Mouse (Mus musculus) spleen, adult 2 months (tissue): ENCODE measurements around the gene Nsd1. TPM values are rescaled to one million over a fixed set of nuclear protein-coding genes. Genes with fewer than 3 reads are reported as not detected.

Source experiments
- DNase-seq, 2 experiments: peaks; one replicate each; pipeline versions ENCODE4 v3.0.0 to v3.0.0-alpha.2; 2012 to 2021; ENCODE audit warnings: low spot score in 2 of 2, low read depth in 1 of 2
- H3K27ac ChIP-seq: fragments of 200-500 bp; 2 replicates; pipeline ENCODE4 v1.5.1; 2012; ENCODE audit warnings: low read length, inconsistent platforms; ENCODE audit not compliant: insufficient read depth
- H3K27me3 ChIP-seq: fragments of 200-500 bp; 2 replicates; pipeline ENCODE4 v1.6.1; 2012; ENCODE audit warnings: mild to moderate bottlenecking, moderate library complexity, low read length, inconsistent platforms; ENCODE audit not compliant: control insufficient read depth, insufficient read depth
- H3K36me3 ChIP-seq: fragments of 200-500 bp; 2 replicates; pipeline ENCODE4 v1.6.1; 2012; ENCODE audit warnings: mild to moderate bottlenecking, low read length, inconsistent platforms; ENCODE audit not compliant: control insufficient read depth, insufficient read depth
- H3K4me1 ChIP-seq: fragments of 200-500 bp; 2 replicates; pipeline ENCODE4 v1.6.1; 2011; ENCODE audit warnings: inconsistent platforms; ENCODE audit not compliant: control insufficient read depth, insufficient read depth, insufficient read length
- H3K4me3 ChIP-seq: fragments of 200-500 bp; 2 replicates; pipeline ENCODE4 v1.5.1; 2011; ENCODE audit warnings: mild to moderate bottlenecking, inconsistent platforms; ENCODE audit not compliant: insufficient read depth, insufficient read length; ENCODE audit errors: extremely low read depth
- CTCF ChIP-seq: fragments of 200-500 bp; IDR thresholded peaks from 2 replicates; pipeline ENCODE4 v1.5.1; 2011; ENCODE audit warnings: mild to moderate bottlenecking, inconsistent platforms; ENCODE audit not compliant: insufficient read depth, insufficient read length, insufficient replicate concordance; ENCODE audit errors: extremely low read depth
- POLR2A ChIP-seq: fragments of 200-500 bp; IDR thresholded peaks from 2 replicates; pipeline ENCODE4 v1.6.1; 2011; ENCODE audit warnings: low read depth, low read length, inconsistent platforms
- WGBS: fragments of 180-500 bp; shearing (Covaris S2); methylation state at CpG from one replicate; pipeline ENCODE4 v1.1.7; 2018; 5-methylcytosine and 5-hydroxymethylcytosine counted together
- polyA plus RNA-seq: library from polyadenylated mRNA; depleted of rRNA; stranded (reverse); fragments of >200 nt; gene quantifications from 2 replicates; pipeline ENCODE4 v1.2.3, GENCODE M21; 2012

Gene Nsd1
- polyA plus RNA-seq, 1 experiment = 17.8 TPM

DNA sequence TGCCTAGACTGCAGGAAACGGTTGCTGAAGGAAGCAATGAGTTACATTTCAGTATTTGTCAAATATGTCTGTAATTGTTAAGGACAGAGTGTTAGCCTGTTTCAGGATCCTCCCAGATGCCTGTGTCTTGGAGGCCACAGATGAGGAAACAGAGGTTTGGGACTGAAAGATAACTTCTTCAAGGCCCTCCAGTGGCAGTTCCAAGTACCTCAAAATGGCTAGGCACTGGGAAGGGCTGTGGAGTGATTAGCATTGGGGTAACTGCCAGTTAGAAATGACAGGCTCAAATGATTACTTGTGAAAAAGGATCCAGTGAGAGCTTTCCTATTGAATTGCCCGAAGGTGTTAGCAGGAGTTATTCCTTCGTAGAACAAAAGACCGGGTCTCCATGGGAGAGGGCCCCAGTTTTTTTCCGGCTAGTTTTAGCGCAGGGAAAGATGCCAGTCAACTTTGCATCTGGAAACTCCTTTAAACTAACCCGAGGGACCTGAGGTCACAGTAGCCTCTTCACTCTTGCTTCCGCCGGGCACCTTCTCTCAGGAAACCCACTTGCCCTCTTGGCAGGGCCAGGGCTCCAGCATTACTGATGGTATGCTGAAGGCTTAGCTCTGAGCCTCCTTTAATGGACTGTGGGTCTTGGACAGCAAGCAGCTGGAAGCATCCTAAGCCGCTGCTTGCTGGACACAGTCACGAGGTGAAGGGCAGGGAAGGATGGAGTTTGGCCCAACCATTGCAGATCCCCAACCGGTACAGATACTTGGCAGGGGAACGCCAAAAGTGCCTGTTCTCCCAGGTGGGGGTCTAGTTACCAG, 539 bp upstream of the Nsd1 start:
- peaks cover 2% of the 10 kb centered on the region; the same call in 1 of the 2 replicates for H3K27me3 ChIP-seq
- peaks cover 8% of the 10 kb centered on the region for H3K36me3 ChIP-seq
- WGBS = 90% methylated on average over 13 of the region's 13 CpGs
- TF ChIP-seq CTCF = no peak
- TF ChIP-seq POLR2A = no peak
- H3K27ac ChIP-seq = no peak overlapping the region
- H3K4me3 ChIP-seq = no peak overlapping the region
- no peak for DNase-seq
- H3K4me1 ChIP-seq = peaks cover 13% of the 10 kb centered on the region

GRCm38 (mm10) chr13:55210193-55210970, 800 bp downstream of the Nsd1 start:
- TF ChIP-seq POLR2A = peak; percentile 4; the same call in 1 of the 2 replicates
- no peak for TF ChIP-seq CTCF
- peak overlapping the region; percentile 95 for H3K4me3 ChIP-seq
- peak in 1 of 2 experiments; percentile 41 for DNase-seq
- peak overlapping the region; percentile 100 for H3K27ac ChIP-seq
- peaks cover 17% of the 10 kb centered on the region for H3K4me1 ChIP-seq
- peaks cover 2% of the 10 kb centered on the region; the same call in 1 of the 2 replicates for H3K27me3 ChIP-seq
- 14% methylated on average over 71 of the region's 77 CpGs for WGBS
- peaks cover 10% of the 10 kb centered on the region for H3K36me3 ChIP-seq

DNA sequence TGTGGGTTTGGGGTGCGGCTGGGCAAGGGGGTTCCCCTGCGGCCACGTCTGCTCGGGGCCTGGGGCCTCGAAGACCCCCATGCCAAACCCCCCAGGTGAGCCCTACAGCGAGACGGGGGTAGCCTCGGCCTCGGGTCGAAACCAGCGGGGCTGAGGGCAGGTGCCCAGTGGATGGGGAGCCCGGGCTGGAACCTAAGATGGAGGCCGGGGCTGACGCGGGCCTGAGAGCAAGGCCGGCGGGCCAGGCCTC, 1.3 kb downstream of the Nsd1 start:
- TF ChIP-seq CTCF = no peak
- no peak for TF ChIP-seq POLR2A
- no peak for DNase-seq
- H3K4me1 ChIP-seq = peaks cover 18% of the 10 kb centered on the region

DNA sequence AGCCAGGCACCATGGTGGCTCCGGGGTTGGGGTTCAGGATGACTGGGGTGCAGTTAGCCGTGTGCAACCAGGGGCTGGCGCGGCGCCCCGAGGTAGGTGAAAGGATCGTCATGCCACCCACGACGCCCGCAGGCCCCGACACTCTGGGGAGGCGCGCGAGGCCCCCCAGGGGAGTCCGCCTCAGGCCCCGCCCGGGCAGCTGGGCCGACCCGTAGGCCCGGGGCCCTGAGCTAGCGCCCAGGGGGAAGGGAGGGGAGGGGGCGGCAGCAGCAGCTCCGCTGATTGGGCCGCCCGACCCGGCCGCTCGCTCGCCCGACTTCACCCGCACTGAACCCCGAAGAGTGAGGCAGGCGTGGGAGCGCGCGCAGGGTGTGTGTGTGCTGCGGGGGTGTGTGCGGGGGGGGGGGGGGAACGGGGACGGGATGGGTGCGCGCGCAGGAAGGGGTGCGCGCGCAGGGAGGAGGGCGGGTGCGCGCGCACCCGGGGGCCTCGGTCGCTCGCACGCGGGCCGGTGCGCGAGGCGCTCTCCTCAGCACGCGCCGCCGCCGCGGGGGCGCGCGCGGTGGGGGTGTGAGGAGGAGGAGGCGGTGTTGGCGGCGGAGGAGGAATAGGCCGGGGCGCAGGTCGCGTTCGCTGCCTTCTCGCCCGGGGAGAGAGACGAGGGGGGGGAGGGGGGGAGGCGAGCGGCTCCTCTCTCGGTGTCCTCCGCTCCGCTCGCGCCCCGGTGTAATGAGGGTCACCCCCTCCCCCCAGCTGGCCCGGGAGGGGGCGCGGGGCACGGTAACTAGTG, 1.8 kb downstream of the Nsd1 start:
- peak overlapping the region; percentile 100 for H3K27ac ChIP-seq
- WGBS = 0% methylated on average over 49 of the region's 93 CpGs

More for the DNA sequence above, 1.3 kb downstream of the Nsd1 start:
- Histone ChIP-seq H3K27ac (peak overlapping the region; percentile 100), H3K27me3 (peaks cover 2% of the 10 kb centered on the region; the same call in 1 of the 2 replicates), H3K36me3 (peaks cover 10% of the 10 kb centered on the region), H3K4me3 (peak overlapping the region; percentile 95)
- WGBS = 3% methylated on average over 17 of the region's 17 CpGs

GRCm38 (mm10) chr13:55212011-55212360, 2.4 kb downstream of the Nsd1 start:
- Histone ChIP-seq H3K36me3 (peaks cover 11% of the 10 kb centered on the region), H3K4me3 (peak overlapping the region; percentile 95), H3K27me3 (peaks cover 2% of the 10 kb centered on the region; the same call in 1 of the 2 replicates), H3K27ac (peak overlapping the region; percentile 97), H3K4me1 (peaks cover 20% of the 10 kb centered on the region)
- no peak for TF ChIP-seq CTCF
- DNase-seq = peak in 1 of 2 experiments; percentile 50
- WGBS = 0% methylated on average over 6 of the region's 32 CpGs

More for the DNA sequence above, 1.8 kb downstream of the Nsd1 start:
- DNase-seq = peak; percentile 83 to 89
- Histone ChIP-seq H3K36me3 (peaks cover 10% of the 10 kb centered on the region), H3K4me1 (peaks cover 20% of the 10 kb centered on the region), H3K4me3 (peak overlapping the region; percentile 95), H3K27me3 (peaks cover 2% of the 10 kb centered on the region; the same call in 1 of the 2 replicates)
- TF ChIP-seq POLR2A = peak; percentile 59
- no peak for TF ChIP-seq CTCF

GRCm38 (mm10) chr13:55212361-55213137, 3.0 kb downstream of the Nsd1 start:
- Histone ChIP-seq H3K27me3 (peaks cover 2% of the 10 kb centered on the region; the same call in 1 of the 2 replicates), H3K27ac (peak overlapping the region; percentile 97), H3K36me3 (peaks cover 13% of the 10 kb centered on the region), H3K4me1 (peaks cover 20% of the 10 kb centered on the region), H3K4me3 (peak overlapping the region; percentile 95)
- whole genome bisulfite sequencing = under 1% methylated on average over 56 of the region's 58 CpGs
- TF ChIP-seq POLR2A (peak; percentile 0; the same call in 1 of the 2 replicates), CTCF (no peak)
- peak in 1 of 2 experiments; percentile 44 for DNase-seq
